Mouse (Mus musculus) effector memory CD4-positive, alpha-beta T cell, adult 5 months (primary cell): ENCODE measurements around the gene 1700020N15Rik. TPM values are rescaled to one million over a fixed set of nuclear protein-coding genes. Genes with fewer than 3 reads are reported as not detected.

ENCODE experiments used
- polyA plus RNA-seq: library from polyadenylated mRNA; unstranded; fragments of 100-300 nt; shearing (Covaris generic); gene quantifications from one replicate; pipeline ENCODE4 v1.2.1, GENCODE M21; 2017

Gene 1700020N15Rik
- not detected for polyA plus RNA-seq

DNA sequence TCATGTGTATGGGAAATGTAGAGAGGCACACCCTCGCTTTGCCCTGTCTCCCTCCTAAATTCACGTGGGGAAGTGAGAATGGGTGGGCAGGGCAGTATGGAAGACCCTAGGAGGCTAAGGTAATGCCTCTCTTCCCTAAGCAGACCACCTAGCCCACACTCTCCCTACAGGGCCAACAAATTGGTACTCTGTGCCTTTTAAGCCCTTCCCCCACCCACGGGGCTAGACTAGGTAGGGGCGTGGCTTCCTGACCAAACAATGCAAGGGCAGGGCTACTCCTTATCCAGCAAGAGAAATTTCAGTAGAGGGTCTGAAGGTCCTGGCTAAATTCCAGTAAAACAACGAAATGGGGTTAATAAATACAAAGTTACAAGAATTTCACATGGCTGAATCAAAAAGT is at the start of gene 1700020N15Rik:
TSS of gene 1700020N15Rik (plus strand) at position 301 of the 400 bp plus-strand sequence.

